Mouse (Mus musculus) spleen, postnatal 10 days (tissue): ENCODE measurements around the gene Eci3.

ENCODE experiments used
- DNase-seq, 2 experiments: peaks; one replicate each; pipeline ENCODE4 v3.0.0; 2021 to 2022; ENCODE audit warnings: low spot score in 2 of 2

Eci3 gene

DNA sequence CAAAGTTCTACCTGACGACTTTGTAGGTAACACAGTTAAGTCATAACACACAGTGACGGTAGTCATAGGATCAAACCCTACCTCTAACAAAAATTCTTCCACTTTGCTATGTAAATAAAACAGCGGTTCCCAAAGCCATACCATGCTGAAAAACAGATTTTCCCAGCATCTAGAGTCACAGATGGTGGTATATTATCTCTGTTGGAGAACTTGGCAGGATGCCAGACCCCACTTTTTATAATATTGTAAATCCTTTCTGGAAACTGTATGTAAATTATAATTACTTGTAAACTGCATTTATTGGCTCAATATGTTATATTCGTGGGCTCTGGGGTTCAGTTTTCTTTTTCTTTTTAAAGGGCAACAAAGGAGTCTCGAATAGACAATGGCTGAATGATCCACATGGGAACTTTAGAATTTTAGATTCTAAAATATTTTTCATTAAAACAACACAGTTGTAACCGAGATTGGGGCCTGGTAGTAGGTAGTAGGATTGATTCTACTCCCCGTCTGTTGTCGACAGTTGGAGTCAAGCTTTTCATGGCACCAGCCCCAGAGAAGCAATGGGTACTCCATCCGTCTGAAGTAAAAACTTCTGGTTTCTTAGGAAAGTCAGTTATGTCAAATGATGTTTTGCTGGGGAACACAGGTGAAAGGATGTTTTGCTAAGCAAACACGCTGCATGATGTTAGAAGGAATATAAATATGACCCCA, 28.5 kb downstream of the Eci3 start:
- no peak for DNase-seq

DNA sequence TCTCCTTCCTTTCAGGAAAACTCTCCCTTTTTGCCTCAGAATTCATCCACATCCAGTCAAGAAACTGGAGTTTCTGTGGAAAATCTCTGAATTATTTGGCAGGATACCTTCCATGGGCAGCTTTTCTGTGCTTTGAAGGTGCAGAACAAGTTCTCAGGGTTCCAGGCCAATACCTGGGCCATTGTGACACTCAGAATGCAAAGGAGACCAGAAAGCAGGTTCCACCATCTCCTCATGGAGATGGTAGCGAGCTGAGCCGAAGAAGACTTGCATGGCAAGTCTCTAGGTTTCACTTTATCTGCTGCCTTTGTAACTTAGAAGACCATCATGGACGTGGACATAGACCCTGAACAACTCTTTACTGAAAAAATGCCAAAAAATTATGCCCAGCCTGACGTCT, 39.4 kb downstream of the Eci3 start, which contains the start of the genes Fam217a and 4933417A18Rik:
Fam217a (minus strand) TSS at position 101 of the 400 bp plus-strand sequence.
4933417A18Rik (plus strand) TSS at position 200 of the 400 bp plus-strand sequence.
- DNase-seq = no peak

DNA sequence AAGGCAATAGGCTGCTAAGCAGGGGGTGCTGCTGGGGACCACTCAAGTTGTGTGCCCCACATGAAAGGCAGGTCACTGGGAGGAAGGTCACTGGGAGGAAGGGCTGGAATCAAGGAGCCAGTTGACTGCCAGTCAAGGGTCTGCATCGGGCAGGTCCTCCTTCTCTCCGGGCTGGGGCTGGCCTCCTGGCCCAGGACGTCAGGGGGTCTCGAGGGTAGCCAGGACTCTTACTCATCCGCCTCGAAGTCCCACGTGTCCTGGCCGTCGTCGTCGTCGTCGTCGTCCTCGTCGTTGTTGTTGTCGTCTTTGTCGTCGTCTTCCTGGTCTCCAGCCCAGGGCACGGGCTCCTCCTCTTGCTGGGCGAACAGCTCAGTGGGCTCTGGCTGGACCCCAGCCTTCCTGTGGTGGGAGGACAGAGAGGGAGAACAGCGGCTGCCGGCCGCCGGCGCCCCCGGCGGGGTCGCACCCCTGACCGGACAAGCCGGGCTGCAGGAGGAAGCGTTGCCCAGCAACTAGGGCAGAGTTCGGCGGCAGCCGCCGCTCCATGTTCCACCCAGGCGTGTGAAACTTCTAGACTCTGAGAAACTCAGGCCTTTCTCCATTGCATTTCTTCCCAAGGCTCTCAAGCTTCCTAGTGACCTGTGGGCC, 47.0 kb downstream of the Eci3 start:
- DNase-seq = peak in 1 of 2 experiments; percentile 13

GRCm38 (mm10) chr13:34914614-34915013, 49.0 kb downstream of the Eci3 start:
- DNase-seq = peak in 1 of 2 experiments; percentile 15
